Mouse (Mus musculus): ENCODE results near the gene Bub1b. TPM values are rescaled to one million over a fixed set of nuclear protein-coding genes. Genes with fewer than 3 reads are reported as not detected.

Gene Bub1b
- total and polyA plus RNA-seq, 3 experiments = 91.5 to 118 (median 99.3) TPM

- Histone ChIP-seq H3K4me1 (ENCODE audit: control insufficient read depth in 1 of 2, insufficient read depth in 2 of 2) (no peaks in the 10 kb centered on the region), H3K79me2 (replicated peaks; ENCODE audit: control insufficient read depth, extremely low read depth, insufficient read depth, poor library complexity, severe bottlenecking) (no peaks in the 10 kb centered on the region), H3K4me2 (ENCODE audit: insufficient read depth, low read depth, poor library complexity, severe bottlenecking) (no peak overlapping the region), H3K36me3 (replicated peaks in 1 of 2; ENCODE audit: control insufficient read depth in 1 of 2, insufficient read depth in 1 of 2, low read length in 1 of 2) (no peaks in the 10 kb centered on the region), H3K27me3 (replicated peaks) (no peaks in the 10 kb centered on the region), H3K9me3 (replicated peaks; ENCODE audit: low read length) (peaks cover 3% of the 10 kb centered on the region), H3K9ac (ENCODE audit: insufficient read depth, low read depth) (no peak overlapping the region), H3K27ac (ENCODE audit: insufficient read depth, low read depth) (no peak overlapping the region), H3K4me3 (replicated peaks in 1 of 3; ENCODE audit: low read depth in 2 of 3, low read length in 2 of 3, poor library complexity in 1 of 3) (no peak overlapping the region)
- no peak for DNase-seq (ENCODE audit: extremely low read depth)
- no peak for TF ChIP-seq CHD1 (IDR thresholded peaks at IDR 0.05; ENCODE audit: low read depth, low read length)
- TF ChIP-seq SMC3 (IDR thresholded peaks at IDR 0.05; ENCODE audit: low read depth, low read length) = no peak
- TF ChIP-seq ZMIZ1 (IDR thresholded peaks at IDR 0.05; ENCODE audit: low read depth, low read length) = no peak
- no peak for TF ChIP-seq HCFC1 (IDR thresholded peaks at IDR 0.05; ENCODE audit: low read depth, low read length)
- TF ChIP-seq PAX5 (IDR thresholded peaks at IDR 0.05; ENCODE audit: low read length) = no peak
- TF ChIP-seq JUN (IDR thresholded peaks at IDR 0.05; ENCODE audit: insufficient read depth, low read depth, low read length) = no peak
- no peak for TF ChIP-seq ZNF384 (IDR thresholded peaks at IDR 0.05; ENCODE audit: low read depth, low read length)
- no peak for TF ChIP-seq KAT2A (IDR thresholded peaks at IDR 0.05; ENCODE audit: insufficient replicate concordance, low read length)
- TF ChIP-seq ELF1 (IDR thresholded peaks at IDR 0.05; ENCODE audit: low read depth, low read length) = no peak
- no peak for TF ChIP-seq ZC3H11A (IDR thresholded peaks at IDR 0.05; ENCODE audit: low read depth, low read length)
- in situ Hi-C loops (cut with MboI; ENCODE audit: low pct_ligation_motif_present, low pct_unique_long_range_greater_than_20kb, low sequenced_read_pairs) = no loop called here
- dilution Hi-C loops (cut with MboI; ENCODE audit: extremely low pct_ligation_motif_present, extremely low pct_unique_long_range_greater_than_20kb, low sequenced_read_pairs) = no loop called here
Observed at GRCm38 (mm10) chr2:118680926-118681325, 82.9 kb downstream of the Bub1b start.

GRCm38 (mm10) chr2:118682544-118683260 lies 84.7 kb downstream of the Bub1b start:
- no peaks in the 10 kb centered on the region for H3K9me3 ChIP-seq (replicated peaks; ENCODE audit: low read length)
- no peak for DNase-seq (ENCODE audit: extremely low read depth)
- H3K4me1 ChIP-seq (ENCODE audit: control insufficient read depth in 1 of 2, insufficient read depth in 2 of 2) = no peaks in the 10 kb centered on the region
- H3K27me3 ChIP-seq (replicated peaks) = no peaks in the 10 kb centered on the region
- dilution Hi-C loops (cut with MboI; ENCODE audit: extremely low pct_ligation_motif_present, extremely low pct_unique_long_range_greater_than_20kb, low sequenced_read_pairs) (no loop called here), in situ Hi-C loops (cut with MboI; ENCODE audit: low pct_ligation_motif_present, low pct_unique_long_range_greater_than_20kb, low sequenced_read_pairs) (no loop called here)
- H3K36me3 ChIP-seq (replicated peaks in 1 of 2; ENCODE audit: control insufficient read depth in 1 of 2, insufficient read depth in 1 of 2, low read length in 1 of 2) = no peaks in the 10 kb centered on the region
- H3K79me2 ChIP-seq (replicated peaks; ENCODE audit: control insufficient read depth, extremely low read depth, insufficient read depth, poor library complexity, severe bottlenecking) = no peaks in the 10 kb centered on the region
- no peak overlapping the region for H3K9ac ChIP-seq (ENCODE audit: insufficient read depth, low read depth)
- H3K4me3 ChIP-seq (replicated peaks in 1 of 3; ENCODE audit: low read depth in 2 of 3, low read length in 2 of 3, poor library complexity in 1 of 3) = no peak overlapping the region
- TF ChIP-seq ETS1 (conservative IDR thresholded peaks at IDR 0.05; ENCODE audit: low read depth, low read length) (no peak), MAFK (IDR thresholded peaks at IDR 0.05; ENCODE audit: insufficient replicate concordance, low read length) (no peak)
- H3K4me2 ChIP-seq (ENCODE audit: insufficient read depth, low read depth, poor library complexity, severe bottlenecking) = no peak overlapping the region
- H3K27ac ChIP-seq (ENCODE audit: insufficient read depth, low read depth) = no peak overlapping the region

GRCm38 (mm10) chr2:118685088-118685487 lies 87.1 kb downstream of the Bub1b start:
- DNase-seq (ENCODE audit: extremely low read depth) = no peak
- Histone ChIP-seq H3K27me3 (replicated peaks) (no peaks in the 10 kb centered on the region), H3K9me3 (replicated peaks; ENCODE audit: low read length) (no peaks in the 10 kb centered on the region), H3K27ac (ENCODE audit: insufficient read depth, low read depth) (no peak overlapping the region), H3K36me3 (replicated peaks in 1 of 2; ENCODE audit: control insufficient read depth in 1 of 2, insufficient read depth in 1 of 2, low read length in 1 of 2) (no peaks in the 10 kb centered on the region), H3K4me2 (ENCODE audit: insufficient read depth, low read depth, poor library complexity, severe bottlenecking) (no peak overlapping the region), H3K4me1 (ENCODE audit: control insufficient read depth in 1 of 2, insufficient read depth in 2 of 2) (peaks cover 0 to under 1% of the 10 kb centered on the region in 2 experiments; a peak in 1 of 4 replicates), H3K9ac (ENCODE audit: insufficient read depth, low read depth) (no peak overlapping the region), H3K79me2 (replicated peaks; ENCODE audit: control insufficient read depth, extremely low read depth, insufficient read depth, poor library complexity, severe bottlenecking) (no peaks in the 10 kb centered on the region), H3K4me3 (replicated peaks in 1 of 3; ENCODE audit: low read depth in 2 of 3, low read length in 2 of 3, poor library complexity in 1 of 3) (no peak overlapping the region)
- dilution Hi-C loops (cut with MboI; ENCODE audit: extremely low pct_ligation_motif_present, extremely low pct_unique_long_range_greater_than_20kb, low sequenced_read_pairs) (no loop called here), in situ Hi-C loops (cut with MboI; ENCODE audit: low pct_ligation_motif_present, low pct_unique_long_range_greater_than_20kb, low sequenced_read_pairs) (loop anchor here (5.0 kb wide), 1 partner anchor 43 kb away; no protein-coding TSS in a partner anchor)
- TF ChIP-seq USF1 (IDR thresholded peaks at IDR 0.05; ENCODE audit: low read depth, low read length) (no peak), IRF4 (IDR thresholded peaks at IDR 0.05; ENCODE audit: low read depth, low read length) (no peak), ZKSCAN1 (IDR thresholded peaks at IDR 0.05; ENCODE audit: borderline replicate concordance, low read depth, low read length) (no peak), CHD2 (IDR thresholded peaks at IDR 0.05; ENCODE audit: low read length) (no peak), ZC3H11A (IDR thresholded peaks at IDR 0.05; ENCODE audit: low read depth, low read length) (no peak), MYC (IDR thresholded peaks at IDR 0.05; ENCODE audit: low read depth, low read length) (no peak), POLR2AphosphoS2 (IDR thresholded peaks at IDR 0.05; ENCODE audit: low read depth, low read length) (no peak), MXI1 (IDR thresholded peaks at IDR 0.05; ENCODE audit: low read depth, low read length) (no peak)

All from CH12.LX (cell line).